Mouse (Mus musculus) T-cell, adult 2 months (primary cell): ENCODE results near the gene Terf2ip.

Experiments
- DNase-seq: peaks from one replicate; pipeline ENCODE4 v3.0.0; 2022; ENCODE audit warnings: low spot score

The Terf2ip gene

DNA sequence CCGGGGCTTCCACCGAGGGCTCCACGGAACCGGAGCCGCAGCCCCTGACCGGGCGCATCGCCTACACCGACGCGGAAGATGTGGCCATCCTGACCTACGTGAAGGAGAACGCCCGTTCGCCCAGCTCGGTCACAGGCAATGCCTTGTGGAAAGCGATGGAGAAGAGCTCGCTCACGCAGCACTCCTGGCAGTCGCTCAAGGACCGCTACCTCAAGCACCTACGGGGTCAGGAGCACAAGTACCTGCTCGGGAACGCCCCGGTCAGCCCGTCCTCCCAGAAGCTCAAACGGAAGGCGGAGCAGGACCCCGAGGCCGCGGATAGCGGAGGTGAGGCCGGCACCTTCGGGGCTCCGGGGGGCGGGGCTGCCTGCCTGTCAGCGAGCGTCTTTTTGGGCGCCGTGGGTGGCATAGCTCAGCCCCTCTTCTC, 631 bp downstream of the Terf2ip start:
- DNase-seq = peak; percentile 34

DNA sequence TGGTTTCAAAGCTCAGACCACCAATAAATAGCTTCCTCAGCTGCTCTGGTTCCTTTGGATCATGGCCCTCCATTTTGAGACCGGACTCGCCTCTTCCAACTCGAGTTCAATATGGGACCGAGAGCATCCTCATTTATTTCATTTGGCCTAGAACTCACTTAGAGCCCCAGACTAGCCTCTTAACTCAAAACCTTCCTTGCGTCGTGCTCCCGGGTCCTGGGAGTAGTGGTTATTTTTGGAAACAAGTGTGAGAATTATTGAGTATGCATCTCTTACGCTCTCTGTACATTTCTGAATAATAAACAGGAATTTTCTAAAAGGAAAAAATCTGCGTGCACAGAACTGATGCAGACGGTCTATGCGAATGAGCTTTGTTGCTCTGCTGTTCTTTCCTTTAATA, 3.7 kb downstream of the Terf2ip start, which contains the start of gene Gm6793:
TSS of gene Gm6793 (minus strand) at position 101 of the 400 bp plus-strand sequence.
- no peak for DNase-seq

DNA sequence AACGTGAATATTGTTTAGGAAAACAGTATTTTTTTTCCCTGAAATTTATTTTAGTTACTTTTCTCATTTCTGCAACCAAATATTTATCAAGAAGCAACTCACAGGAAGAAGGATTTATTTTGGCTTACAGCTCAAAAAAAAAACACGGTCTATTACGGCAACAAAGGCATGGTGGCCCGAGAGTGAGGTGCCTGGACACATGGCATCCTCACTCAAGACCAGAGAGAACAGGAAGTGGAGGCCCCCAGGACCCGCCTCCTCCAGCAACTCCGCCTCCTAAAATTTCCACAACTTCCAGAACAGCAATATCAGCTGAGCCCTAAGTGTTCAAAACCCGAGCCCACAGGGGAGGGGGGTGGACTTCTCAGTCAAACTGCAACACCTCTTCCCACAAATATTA, 18.3 kb downstream of the Terf2ip start:
- no peak for DNase-seq

DNA sequence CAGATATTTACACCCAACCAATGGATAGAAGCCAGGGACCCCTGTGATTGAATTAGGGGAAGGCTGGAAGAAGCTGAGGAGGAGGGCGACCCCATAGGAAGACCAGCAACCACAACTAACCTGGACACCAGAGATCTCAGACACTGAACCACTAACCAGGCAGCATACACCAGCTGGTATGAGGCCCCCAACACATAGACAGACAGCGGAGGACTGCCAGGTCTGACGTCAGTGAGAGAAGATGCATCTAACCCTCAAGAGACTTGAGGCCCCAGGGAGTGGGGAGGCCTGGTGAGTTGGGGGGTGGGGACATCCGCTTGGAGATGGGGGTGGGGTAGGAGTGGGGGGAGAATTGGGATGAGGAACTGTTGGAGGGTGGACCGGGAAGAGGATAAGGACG, 19.5 kb downstream of the Terf2ip start:
- no peak for DNase-seq

DNA sequence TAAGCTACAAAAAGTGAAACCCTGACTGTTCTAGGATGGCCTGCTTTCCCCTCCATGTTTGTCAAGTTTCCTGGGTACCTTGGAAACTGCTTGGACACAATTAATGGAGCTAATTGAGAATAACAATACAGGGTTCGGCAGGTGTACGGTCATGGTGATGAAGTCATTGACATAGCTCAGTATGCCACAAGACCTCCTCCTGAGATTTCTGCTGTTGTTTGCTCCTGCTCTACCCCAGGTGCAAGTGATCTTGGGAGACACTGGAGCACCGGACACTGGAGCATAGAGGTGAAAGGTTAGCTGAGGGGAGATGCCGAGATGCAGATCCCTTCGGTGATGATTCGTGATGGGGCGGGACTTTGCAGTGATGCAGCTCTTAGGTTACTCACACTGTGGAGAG, 21.9 kb downstream of the Terf2ip start:
- DNase-seq = no peak

GRCm38 (mm10) chr8:112034603-112035002, 23.4 kb downstream of the Terf2ip start:
- DNase-seq = peak; percentile 43

DNA sequence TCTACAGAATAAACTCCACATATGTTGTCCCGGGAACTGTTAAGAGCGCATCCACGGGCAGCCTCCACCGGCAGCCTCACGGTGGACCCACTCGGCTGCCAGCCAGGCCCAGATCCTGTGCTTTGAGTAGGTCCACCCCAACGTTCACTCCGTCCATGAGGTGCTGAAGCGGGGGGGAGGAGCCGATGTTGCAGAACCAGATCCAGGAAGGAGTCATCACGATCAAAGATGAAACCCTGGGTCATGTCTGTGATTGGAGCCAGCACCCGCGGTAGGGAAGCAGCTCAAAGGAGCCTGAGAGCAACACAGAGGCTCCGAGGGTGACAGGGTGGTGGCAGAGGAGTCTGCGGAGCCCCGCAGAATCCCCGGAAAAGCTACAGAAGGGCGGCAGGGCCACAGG, 26.3 kb downstream of the Terf2ip start:
- no peak for DNase-seq

DNA sequence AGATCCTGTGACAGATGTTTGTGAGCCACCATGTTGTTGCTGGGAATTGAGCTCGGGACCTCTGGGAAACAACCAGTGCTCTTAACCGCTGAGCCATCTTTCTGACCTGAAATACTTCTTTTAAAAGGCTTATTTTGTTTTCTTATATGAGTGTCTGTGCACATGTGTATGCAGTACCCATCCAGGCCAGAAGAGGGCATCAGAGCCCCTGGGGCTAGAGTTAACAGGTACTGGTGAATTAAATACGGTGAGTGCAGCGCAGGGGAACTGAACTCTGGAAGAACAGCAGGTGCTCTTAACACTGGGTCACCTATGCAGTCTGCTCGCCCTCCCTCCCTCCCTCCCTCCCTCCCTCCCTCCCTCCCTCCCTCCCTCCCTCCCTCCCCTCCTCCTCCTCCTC, 34.0 kb downstream of the Terf2ip start:
- DNase-seq = no peak

GRCm38 (mm10) chr8:112045896-112046295, 34.7 kb downstream of the Terf2ip start:
- peak; percentile 46 for DNase-seq

DNA sequence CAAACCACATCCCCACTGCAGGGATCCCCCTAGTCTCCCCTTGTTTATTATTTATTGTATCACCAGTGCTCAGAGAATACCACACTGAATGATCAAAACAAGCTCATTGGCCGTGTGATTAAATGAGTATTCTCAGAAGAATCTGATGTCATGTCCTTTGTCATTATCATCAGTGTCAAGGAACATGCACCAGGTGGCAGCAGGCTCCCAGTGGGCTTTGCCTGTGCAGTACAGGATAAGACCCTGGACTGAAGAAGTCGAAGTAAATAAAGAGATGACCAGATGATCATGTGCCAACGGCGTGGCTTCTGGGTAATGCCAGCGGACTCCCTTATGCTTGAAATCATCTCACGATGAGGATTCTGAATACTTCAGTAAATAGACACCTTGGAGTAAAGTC, 37.1 kb downstream of the Terf2ip start:
- DNase-seq = no peak

DNA sequence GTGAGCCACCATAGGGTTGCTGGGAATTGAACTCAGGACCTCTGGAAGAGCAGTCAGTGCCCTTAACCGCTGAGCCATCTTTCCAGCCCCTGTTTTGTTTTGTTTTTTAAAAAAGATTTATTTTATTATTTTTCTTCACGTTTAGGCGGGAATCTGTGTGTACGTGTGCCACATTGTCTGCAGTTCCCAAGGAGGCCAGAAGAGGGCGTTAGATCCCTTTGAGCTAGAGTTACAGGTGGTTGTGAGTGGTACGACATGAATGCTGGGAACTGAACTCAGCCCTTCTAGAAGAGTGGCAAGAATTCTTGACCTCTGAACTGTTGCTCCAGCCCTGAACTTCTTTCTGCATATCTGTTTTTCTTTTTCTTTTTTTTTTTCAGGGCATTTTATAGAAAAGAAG, 38.8 kb downstream of the Terf2ip start:
- DNase-seq = no peak

DNA sequence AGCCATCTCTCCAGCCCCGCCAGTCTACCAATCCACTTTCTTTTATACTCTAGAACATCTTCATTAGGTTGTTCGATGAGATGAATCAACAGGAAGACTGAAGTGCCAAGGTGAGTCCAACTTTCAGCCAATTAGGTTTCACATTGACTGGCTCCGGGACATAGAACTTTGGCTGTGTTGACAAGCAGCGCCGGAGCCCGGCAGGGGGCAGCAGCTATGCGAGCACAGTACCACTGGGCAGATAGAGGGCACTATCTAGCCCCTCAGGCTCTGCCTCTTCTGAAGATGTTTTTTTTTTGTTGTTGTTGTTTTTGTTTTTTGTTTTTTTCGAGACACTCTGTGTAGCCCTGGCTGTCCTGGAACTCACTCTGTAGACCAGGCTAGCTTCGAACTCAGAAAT, 40.3 kb downstream of the Terf2ip start:
- DNase-seq = no peak

DNA sequence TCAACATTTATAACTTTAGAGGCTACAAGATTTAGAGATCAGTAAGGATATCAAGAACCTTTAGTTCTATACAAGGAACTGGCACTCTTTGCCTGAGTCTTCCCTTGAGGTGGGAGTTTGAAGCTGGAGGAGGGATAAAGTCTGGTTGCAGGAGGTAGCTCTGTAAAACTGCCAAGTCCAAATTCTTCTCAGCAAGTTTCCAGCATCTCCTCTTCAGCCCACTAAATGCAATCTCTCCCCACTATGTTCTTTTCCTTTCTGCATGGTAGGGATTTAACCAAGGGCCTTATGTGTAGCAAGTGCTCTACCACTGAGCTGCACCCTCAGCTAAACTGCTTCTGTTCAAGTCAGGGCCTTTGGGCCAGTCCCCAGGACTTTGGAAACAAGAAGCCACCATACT, 43.3 kb downstream of the Terf2ip start:
- DNase-seq = no peak

GRCm38 (mm10) chr8:112061372-112061771, 50.2 kb downstream of the Terf2ip start:
- DNase-seq = peak; percentile 7
